Mouse (Mus musculus): ENCODE measurements at regions not wholly inside any gene's neighbourhood (a gene's known extent, or its start where the extent isn't known, plus 50 kb on each side); places are given as distances from the start of the nearest gene placed in this dataset.

DNA sequence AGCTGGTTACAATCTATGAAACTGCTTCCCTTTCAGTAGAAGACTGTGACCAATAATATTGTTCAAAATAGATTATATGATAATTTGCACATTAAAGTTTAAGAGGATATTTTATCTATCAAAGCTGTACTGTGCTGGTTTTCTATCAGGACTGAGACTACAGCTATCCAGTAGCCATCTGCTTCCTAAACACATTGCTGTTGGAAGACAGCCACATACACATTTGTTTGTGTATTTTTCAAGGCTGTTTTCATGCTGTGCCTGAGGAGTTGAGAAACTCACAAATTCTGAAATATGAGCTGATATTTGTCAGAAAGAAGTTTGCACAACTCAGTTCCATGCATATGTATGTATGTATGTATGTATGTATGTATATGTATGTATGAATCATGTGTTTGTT is 1089.0 kb upstream of the Lrrtm3 start:
- no peak overlapping the region for H3K27ac ChIP-seq (ENCODE audit: low read depth, low read length)
- ATAC-seq = peak; percentile 32; the same call in 1 of the 2 replicates
- H3K27me3 ChIP-seq (ENCODE audit: insufficient read depth, low read length) = no peaks in the 10 kb centered on the region
- H3K9ac ChIP-seq = no peak overlapping the region
- no peaks in the 10 kb centered on the region for H3K4me1 ChIP-seq (ENCODE audit: insufficient read depth)
- no peak for TF ChIP-seq CTCF (IDR thresholded peaks at IDR 0.05; ENCODE audit: low read depth)
- no peaks in the 10 kb centered on the region for H3K9me3 ChIP-seq (ENCODE audit: low read length)
- no peak overlapping the region for H3K4me2 ChIP-seq (ENCODE audit: low read depth)
- H3K36me3 ChIP-seq (ENCODE audit: insufficient read depth) = no peaks in the 10 kb centered on the region
- peak; percentile 59 for DNase-seq
- H3K4me3 ChIP-seq (ENCODE audit: low read depth, low read length) = no peak overlapping the region

- DNase-seq = no peak
- no peak overlapping the region for H3K27ac ChIP-seq (ENCODE audit: low read depth, low read length)
- H3K27me3 ChIP-seq (ENCODE audit: insufficient read depth, low read length) = no peaks in the 10 kb centered on the region
- ATAC-seq = no peak
- no peak overlapping the region for H3K4me3 ChIP-seq (ENCODE audit: low read depth, low read length)
- H3K4me2 ChIP-seq (ENCODE audit: low read depth) = no peak overlapping the region
- H3K9ac ChIP-seq = no peak overlapping the region
- no peaks in the 10 kb centered on the region for H3K4me1 ChIP-seq (ENCODE audit: insufficient read depth)
- no peak for TF ChIP-seq CTCF (IDR thresholded peaks at IDR 0.05; ENCODE audit: low read depth)
- no peaks in the 10 kb centered on the region for H3K36me3 ChIP-seq (ENCODE audit: insufficient read depth)
- H3K9me3 ChIP-seq (ENCODE audit: low read length) = no peaks in the 10 kb centered on the region
- 67% methylated on average over 1 of the region's 1 CpGs for WGBS
Measured at GRCm38 (mm10) chr10:65154131-65154530, 1064.1 kb upstream of the Lrrtm3 start.

GRCm38 (mm10) chr10:65124940-65125610 is 1035.0 kb upstream of the Lrrtm3 start:
- Histone ChIP-seq H3K9me3 (ENCODE audit: low read length) (no peaks in the 10 kb centered on the region), H3K36me3 (ENCODE audit: insufficient read depth) (no peaks in the 10 kb centered on the region), H3K4me1 (ENCODE audit: insufficient read depth) (no peaks in the 10 kb centered on the region), H3K27me3 (ENCODE audit: insufficient read depth, low read length) (no peaks in the 10 kb centered on the region), H3K4me3 (ENCODE audit: low read depth, low read length) (no peak overlapping the region), H3K9ac (no peak overlapping the region), H3K27ac (ENCODE audit: low read depth, low read length) (no peak overlapping the region), H3K4me2 (ENCODE audit: low read depth) (no peak overlapping the region)
- WGBS = 10% methylated on average over 5 of the region's 5 CpGs
- no peak for TF ChIP-seq CTCF (IDR thresholded peaks at IDR 0.05; ENCODE audit: low read depth)
- ATAC-seq (peak; percentile 29; the same call in 1 of the 2 replicates), DNase-seq (no peak)

- H3K36me3 ChIP-seq (ENCODE audit: insufficient read depth) = no peaks in the 10 kb centered on the region
- no peak overlapping the region for H3K4me3 ChIP-seq (ENCODE audit: low read depth, low read length)
- ATAC-seq (no peak), DNase-seq (peak; percentile 39)
- 63% methylated on average over 1 of the region's 1 CpGs for WGBS
- no peaks in the 10 kb centered on the region for H3K4me1 ChIP-seq (ENCODE audit: insufficient read depth)
- no peaks in the 10 kb centered on the region for H3K9me3 ChIP-seq (ENCODE audit: low read length)
- H3K4me2 ChIP-seq (ENCODE audit: low read depth) = no peak overlapping the region
- H3K27me3 ChIP-seq (ENCODE audit: insufficient read depth, low read length) = no peaks in the 10 kb centered on the region
- no peak overlapping the region for H3K27ac ChIP-seq (ENCODE audit: low read depth, low read length)
- TF ChIP-seq CTCF (IDR thresholded peaks at IDR 0.05; ENCODE audit: low read depth) = no peak
- no peak overlapping the region for H3K9ac ChIP-seq
Measured at GRCm38 (mm10) chr10:65118212-65118611, 1028.1 kb upstream of the Lrrtm3 start.

DNA sequence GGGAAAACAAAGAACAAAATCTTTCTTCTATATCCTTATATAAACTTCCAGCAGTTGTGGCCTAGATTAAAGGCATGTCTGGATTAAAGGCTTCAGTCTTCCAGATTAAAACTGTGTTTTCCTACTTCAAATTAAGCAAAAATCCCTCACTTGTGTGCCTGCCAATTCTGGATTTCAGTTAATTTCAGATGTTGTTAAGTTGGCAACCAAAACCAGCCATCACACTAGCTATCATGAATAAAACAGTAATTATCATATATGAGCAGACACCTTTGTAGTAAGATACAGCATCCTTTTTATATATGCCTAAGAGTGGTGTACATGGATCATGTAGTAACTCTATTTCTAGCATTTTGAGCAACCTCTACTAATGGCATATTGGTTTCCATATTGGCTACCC is 1024.5 kb upstream of the Lrrtm3 start:
- no peak for TF ChIP-seq CTCF (IDR thresholded peaks at IDR 0.05; ENCODE audit: low read depth)
- H3K36me3 ChIP-seq (ENCODE audit: insufficient read depth) = no peaks in the 10 kb centered on the region
- ATAC-seq (no peak), DNase-seq (no peak)
- H3K27ac ChIP-seq (ENCODE audit: low read depth, low read length) = no peak overlapping the region
- no peak overlapping the region for H3K4me2 ChIP-seq (ENCODE audit: low read depth)
- no peak overlapping the region for H3K9ac ChIP-seq
- H3K27me3 ChIP-seq (ENCODE audit: insufficient read depth, low read length) = no peaks in the 10 kb centered on the region
- no peaks in the 10 kb centered on the region for H3K9me3 ChIP-seq (ENCODE audit: low read length)
- no peaks in the 10 kb centered on the region for H3K4me1 ChIP-seq (ENCODE audit: insufficient read depth)
- H3K4me3 ChIP-seq (ENCODE audit: low read depth, low read length) = no peak overlapping the region

DNA sequence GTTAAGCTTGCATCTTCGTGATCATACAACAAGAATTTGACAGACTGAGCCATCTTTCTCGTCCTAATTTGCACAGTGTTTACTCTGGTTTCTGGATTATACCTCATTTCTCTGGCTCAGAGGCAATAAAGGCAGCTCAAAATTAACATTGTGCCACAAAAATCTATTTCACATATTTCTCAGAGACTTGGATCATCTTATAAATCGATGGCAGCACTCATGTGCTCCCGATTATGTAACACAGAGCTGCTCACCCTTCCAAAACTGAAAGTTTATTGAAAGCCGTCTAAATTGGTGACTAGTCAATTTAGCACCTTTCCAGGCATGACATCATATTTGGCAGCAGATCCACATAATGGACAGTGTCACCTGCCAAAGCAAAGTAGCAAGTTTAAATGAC is 1020.7 kb upstream of the Lrrtm3 start:
- Histone ChIP-seq H3K27me3 (ENCODE audit: insufficient read depth, low read length) (no peaks in the 10 kb centered on the region), H3K4me3 (ENCODE audit: low read depth, low read length) (no peak overlapping the region), H3K27ac (ENCODE audit: low read depth, low read length) (no peak overlapping the region), H3K36me3 (ENCODE audit: insufficient read depth) (no peaks in the 10 kb centered on the region), H3K4me2 (ENCODE audit: low read depth) (no peak overlapping the region), H3K9ac (no peak overlapping the region), H3K4me1 (ENCODE audit: insufficient read depth) (no peaks in the 10 kb centered on the region), H3K9me3 (ENCODE audit: low read length) (no peaks in the 10 kb centered on the region)
- no peak for DNase-seq
- 39% methylated on average over 5 of the region's 5 CpGs for WGBS
- no peak for TF ChIP-seq CTCF (IDR thresholded peaks at IDR 0.05; ENCODE audit: low read depth)
- no peak for ATAC-seq

- no peak overlapping the region for H3K4me3 ChIP-seq (ENCODE audit: low read depth, low read length)
- 50% methylated on average over 2 of the region's 2 CpGs for WGBS
- H3K27me3 ChIP-seq (ENCODE audit: insufficient read depth, low read length) = no peaks in the 10 kb centered on the region
- no peak; the same call in 1 of the 2 replicates for ATAC-seq
- DNase-seq = no peak
- no peak for TF ChIP-seq CTCF (IDR thresholded peaks at IDR 0.05; ENCODE audit: low read depth)
- H3K9me3 ChIP-seq (ENCODE audit: low read length) = no peaks in the 10 kb centered on the region
- H3K9ac ChIP-seq = no peak overlapping the region
- no peak overlapping the region for H3K4me2 ChIP-seq (ENCODE audit: low read depth)
- H3K4me1 ChIP-seq (ENCODE audit: insufficient read depth) = no peaks in the 10 kb centered on the region
- H3K36me3 ChIP-seq (ENCODE audit: insufficient read depth) = no peaks in the 10 kb centered on the region
- H3K27ac ChIP-seq (ENCODE audit: low read depth, low read length) = no peak overlapping the region
Measured at GRCm38 (mm10) chr10:65107413-65107812, 1017.3 kb upstream of the Lrrtm3 start.

Measured in forebrain, postnatal 0 days (tissue).